Mouse (Mus musculus): ENCODE measurements around the gene Pex11a.

DNA sequence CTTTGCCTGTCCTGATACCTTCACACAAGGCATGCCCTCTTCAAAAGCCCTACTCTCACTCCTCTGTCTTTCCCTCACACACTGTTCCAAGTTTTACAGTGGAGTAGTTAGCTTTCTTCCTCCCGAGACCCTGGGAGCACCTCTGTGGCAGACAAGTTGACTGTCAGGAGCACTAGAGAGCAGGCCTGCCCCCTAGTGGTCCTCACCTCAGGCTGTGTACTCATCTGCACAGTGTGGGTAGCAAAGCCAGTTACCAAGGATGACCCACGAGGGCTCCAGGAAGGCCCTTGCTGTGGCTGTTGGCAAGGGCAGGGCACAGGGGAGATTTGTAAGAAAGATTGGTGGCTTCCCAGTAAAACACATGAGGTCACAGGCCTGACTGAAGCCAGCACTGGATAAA lies 15.8 kb downstream of the Pex11a start:
- TF ChIP-seq CHD2 (IDR thresholded peaks at IDR 0.05; ENCODE audit: low read depth, low read length), result no peak
- TF ChIP-seq ZNF384 (IDR thresholded peaks at IDR 0.05; ENCODE audit: low read depth, low read length), result no peak
- no peak for TF ChIP-seq ZC3H11A (IDR thresholded peaks at IDR 0.05; ENCODE audit: borderline replicate concordance, low read depth, low read length)
- TF ChIP-seq MAFK (IDR thresholded peaks at IDR 0.05; ENCODE audit: insufficient read depth, low read depth, low read length), result no peak

Measured in ES-E14 (cell line).